Mouse (Mus musculus): ENCODE measurements around the gene Tbx10. TPM values are rescaled to one million over a fixed set of nuclear protein-coding genes. Genes with fewer than 3 reads are reported as not detected.
"Not testable (repeated sequence)": the region's sequence is repeated elsewhere in the genome, so short reads cannot be mapped to it uniquely, and the experiment has no call there.

Gene Tbx10
- polyA plus RNA-seq, 1 experiment from 2014 or later, result not detected

DNA sequence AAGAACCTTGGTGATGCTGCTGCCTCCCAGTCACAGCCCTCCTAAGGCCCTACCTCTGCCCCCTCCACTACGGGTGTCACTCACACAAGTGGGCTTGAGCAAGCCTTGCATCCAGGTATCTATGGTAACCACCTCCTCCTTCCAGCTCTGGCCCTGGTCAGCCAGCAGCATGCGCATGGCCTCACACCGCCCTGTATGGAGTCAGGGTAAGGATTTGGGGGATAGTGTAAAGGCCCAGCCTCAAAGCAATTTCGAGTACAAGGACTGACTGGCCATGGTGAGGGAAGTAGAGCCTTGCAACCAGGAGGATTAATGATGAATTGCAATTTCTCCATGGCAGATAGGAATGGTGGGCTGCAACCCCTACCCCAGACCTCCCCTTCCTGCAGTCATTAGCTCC, 48.9 kb downstream of the Tbx10 start:
- WGBS, result 84% methylated on average over 3 of the region's 4 CpGs
- not testable (repeated sequence) for H3K27me3 ChIP-seq (replicated peaks; ENCODE audit: control insufficient read depth, insufficient read depth, low read length); H3K36me3 ChIP-seq (ENCODE audit: control insufficient read depth, insufficient read depth); ATAC-seq; H3K9me3 ChIP-seq (ENCODE audit: control insufficient read depth, low read length); H3K4me2 ChIP-seq (ENCODE audit: low read length); H3K9ac ChIP-seq (replicated peaks; ENCODE audit: low read depth, low read length); H3K4me3 ChIP-seq (replicated peaks; ENCODE audit: low read length); H3K27ac ChIP-seq (ENCODE audit: low read length)
- peaks cover 17% of the 10 kb centered on the region for H3K4me1 ChIP-seq (replicated peaks; ENCODE audit: control insufficient read depth, insufficient read depth, low read length)

DNA sequence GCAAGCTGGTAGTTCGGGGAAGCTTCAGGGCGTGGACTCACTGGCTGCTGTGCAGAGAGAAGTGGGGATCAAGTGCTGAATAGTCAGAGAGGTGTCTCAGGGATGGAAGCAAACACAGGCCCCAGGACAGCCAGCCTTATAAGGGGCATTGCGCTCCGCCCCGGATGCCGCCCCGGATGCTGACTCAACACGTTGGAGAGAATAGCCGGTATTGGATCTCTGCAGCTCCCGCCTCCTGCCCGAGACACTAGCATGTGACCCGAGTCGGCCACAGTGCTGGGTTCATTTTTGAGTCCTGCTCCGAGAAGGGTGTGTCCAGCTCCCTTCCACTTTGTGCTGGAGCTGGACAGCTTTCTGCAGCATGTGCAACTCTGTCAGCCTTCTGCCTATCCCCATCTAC, 49.6 kb downstream of the Tbx10 start:
- WGBS, result 73% methylated on average over 14 of the region's 14 CpGs
- Histone ChIP-seq H3K9ac (replicated peaks; ENCODE audit: low read depth, low read length) (no peak overlapping the region), H3K36me3 (ENCODE audit: control insufficient read depth, insufficient read depth) (no peaks in the 10 kb centered on the region), H3K4me2 (ENCODE audit: low read length) (no peak overlapping the region), H3K4me1 (replicated peaks; ENCODE audit: control insufficient read depth, insufficient read depth, low read length) (peaks cover 14% of the 10 kb centered on the region), H3K9me3 (ENCODE audit: control insufficient read depth, low read length) (no peaks in the 10 kb centered on the region), H3K27ac (ENCODE audit: low read length) (no peak overlapping the region), H3K27me3 (replicated peaks; ENCODE audit: control insufficient read depth, insufficient read depth, low read length) (no peaks in the 10 kb centered on the region), H3K4me3 (replicated peaks; ENCODE audit: low read length) (no peak overlapping the region)
- no peak for ATAC-seq

DNA sequence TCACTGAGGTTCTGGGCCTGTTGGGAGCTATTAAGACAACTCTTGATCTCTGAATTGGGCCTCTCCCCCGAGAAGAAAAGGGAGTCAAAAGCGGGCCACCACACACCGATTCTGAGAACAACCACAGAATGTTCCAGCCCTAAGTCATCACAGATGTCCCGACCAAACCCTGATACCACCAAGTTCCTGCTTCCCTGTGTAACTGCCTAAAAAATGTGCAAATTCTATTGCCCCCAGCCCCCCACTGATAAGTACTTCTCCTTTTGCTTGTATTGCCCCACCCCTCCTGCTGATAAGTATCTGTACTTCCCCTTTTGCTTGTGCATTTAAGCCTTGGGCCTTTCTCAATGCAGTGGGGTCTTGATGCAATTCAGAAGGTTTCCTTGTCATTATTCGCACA, 51.6 kb downstream of the Tbx10 start:
- not testable (repeated sequence) for ATAC-seq; H3K36me3 ChIP-seq (ENCODE audit: control insufficient read depth, insufficient read depth); H3K27ac ChIP-seq (ENCODE audit: low read length); H3K4me2 ChIP-seq (ENCODE audit: low read length); H3K27me3 ChIP-seq (replicated peaks; ENCODE audit: control insufficient read depth, insufficient read depth, low read length); H3K4me1 ChIP-seq (replicated peaks; ENCODE audit: control insufficient read depth, insufficient read depth, low read length); H3K9me3 ChIP-seq (ENCODE audit: control insufficient read depth, low read length); H3K9ac ChIP-seq (replicated peaks; ENCODE audit: low read depth, low read length); H3K4me3 ChIP-seq (replicated peaks; ENCODE audit: low read length)
- WGBS, result 90% methylated on average over 5 of the region's 5 CpGs

DNA sequence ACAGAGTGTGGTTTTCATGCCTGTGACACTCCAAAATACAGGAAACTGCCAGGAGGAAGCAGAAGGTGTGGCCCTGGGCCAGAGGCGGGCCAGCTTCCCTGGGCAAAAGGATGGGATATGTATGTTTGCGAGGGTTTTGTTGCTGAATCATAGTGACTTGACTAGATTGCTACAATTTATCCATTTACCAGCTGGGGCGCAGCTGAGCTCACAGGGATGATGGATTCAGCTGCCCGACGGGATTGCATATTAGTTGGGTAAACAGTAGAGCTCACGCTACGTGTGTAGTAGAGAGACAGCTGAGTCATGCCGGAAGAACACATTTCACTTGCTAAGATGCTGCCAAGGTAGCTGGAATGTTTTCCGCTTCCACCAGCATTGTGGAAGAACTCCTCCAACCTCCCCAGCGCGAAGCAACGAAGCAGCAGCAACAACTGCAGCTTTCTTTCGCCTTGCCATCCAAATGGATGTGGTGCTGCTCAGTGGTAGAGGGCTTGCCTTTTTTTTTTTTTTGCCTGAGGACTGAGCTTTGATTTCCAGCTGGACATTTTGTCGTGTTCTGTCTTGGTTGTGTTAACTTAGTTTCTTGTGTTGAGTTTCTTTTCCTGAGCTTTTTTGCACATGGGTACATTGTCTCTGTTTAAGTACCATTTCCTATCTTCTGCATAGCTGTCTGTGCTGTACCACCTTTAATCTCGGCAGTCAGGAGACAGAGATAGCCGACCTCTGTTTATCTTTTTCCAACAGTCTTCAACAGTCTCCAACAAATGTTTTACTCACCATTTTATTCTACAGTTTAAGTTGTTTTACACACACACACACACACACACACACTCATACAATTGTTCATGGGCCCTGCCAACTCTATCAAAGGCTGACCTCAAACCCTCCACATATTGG, 53.7 kb downstream of the Tbx10 start, which contains the start of gene Gstp2:
TSS of gene Gstp2 (minus strand) at position 58 of the 900 bp plus-strand sequence.
- peak; percentile 50; the same call in 1 of the 2 replicates for ATAC-seq
- peak within 1 kb of the TSS; percentile 28 for H3K4me2 ChIP-seq (ENCODE audit: low read length)
- no peak within 1 kb of the TSS; the same call in 1 of the 2 replicates for H3K27ac ChIP-seq (ENCODE audit: low read length)
- 45% methylated on average over 16 of the region's 16 CpGs for WGBS
- H3K27me3 ChIP-seq (replicated peaks; ENCODE audit: control insufficient read depth, insufficient read depth, low read length), result no peaks in the 10 kb centered on the region
- H3K4me3 ChIP-seq (replicated peaks; ENCODE audit: low read length), result no peak within 1 kb of the TSS
- H3K9ac ChIP-seq (replicated peaks; ENCODE audit: low read depth, low read length), result no peak within 1 kb of the TSS
- H3K36me3 ChIP-seq (ENCODE audit: control insufficient read depth, insufficient read depth), result no peaks in the 10 kb centered on the region
- peaks cover 7% of the 10 kb centered on the region for H3K4me1 ChIP-seq (replicated peaks; ENCODE audit: control insufficient read depth, insufficient read depth, low read length)
- no peaks in the 10 kb centered on the region for H3K9me3 ChIP-seq (ENCODE audit: control insufficient read depth, low read length)

DNA sequence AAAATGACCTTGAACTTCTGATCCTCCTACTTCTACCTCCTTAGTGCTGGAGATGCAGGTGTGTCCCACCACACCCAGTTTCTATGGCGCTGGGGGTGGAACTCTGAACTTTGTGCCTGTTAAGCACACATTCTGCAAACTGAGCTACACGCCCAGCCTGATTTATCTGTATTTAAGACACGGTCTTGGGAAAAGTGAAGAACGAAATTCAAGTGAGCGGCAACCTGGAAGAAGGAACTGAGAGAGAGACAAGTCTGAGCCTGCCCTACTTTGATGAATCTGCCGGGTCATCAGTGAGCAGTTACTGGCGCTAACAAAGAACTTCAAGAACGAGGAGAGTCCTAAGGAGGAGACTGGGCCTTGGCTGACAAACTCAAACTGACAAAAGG, 54.3 kb downstream of the Tbx10 start:
- no peaks in the 10 kb centered on the region for H3K36me3 ChIP-seq (ENCODE audit: control insufficient read depth, insufficient read depth)

DNA sequence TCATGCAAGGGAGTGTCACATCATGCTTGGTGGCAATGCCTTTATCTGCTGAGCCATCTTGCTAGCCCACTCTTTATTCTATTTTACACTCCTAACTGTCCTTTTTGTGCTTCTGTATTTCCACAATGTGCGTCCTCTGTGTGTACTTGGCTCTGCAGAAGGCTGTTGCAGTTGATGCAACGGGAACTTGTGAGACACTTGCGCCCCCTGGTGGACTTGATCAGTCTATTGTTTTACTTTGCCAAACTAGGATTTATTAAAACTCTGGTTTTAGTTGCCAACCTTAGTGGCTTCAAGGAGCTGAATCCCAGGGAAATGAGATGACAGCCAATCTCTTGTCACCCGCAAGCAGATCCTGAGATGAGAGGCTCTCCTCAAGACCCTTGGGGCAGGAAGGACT, 55.3 kb downstream of the Tbx10 start:
- no peaks in the 10 kb centered on the region for H3K27me3 ChIP-seq (replicated peaks; ENCODE audit: control insufficient read depth, insufficient read depth, low read length)
- no peak for ATAC-seq
- H3K27ac ChIP-seq (ENCODE audit: low read length), result no peak overlapping the region
- no peaks in the 10 kb centered on the region for H3K9me3 ChIP-seq (ENCODE audit: control insufficient read depth, low read length)
- no peak overlapping the region for H3K4me3 ChIP-seq (replicated peaks; ENCODE audit: low read length)
- H3K9ac ChIP-seq (replicated peaks; ENCODE audit: low read depth, low read length), result no peak overlapping the region
- H3K4me1 ChIP-seq (replicated peaks; ENCODE audit: control insufficient read depth, insufficient read depth, low read length), result peaks cover 7% of the 10 kb centered on the region
- H3K36me3 ChIP-seq (ENCODE audit: control insufficient read depth, insufficient read depth), result no peaks in the 10 kb centered on the region
- H3K4me2 ChIP-seq (ENCODE audit: low read length), result no peak overlapping the region
- 9% methylated on average over 4 of the region's 4 CpGs for WGBS

More for the DNA sequence above, 54.3 kb downstream of the Tbx10 start:
- no peaks in the 10 kb centered on the region for H3K9me3 ChIP-seq (ENCODE audit: control insufficient read depth, low read length)
- no peak overlapping the region for H3K27ac ChIP-seq (ENCODE audit: low read length)
- peaks cover 7% of the 10 kb centered on the region for H3K4me1 ChIP-seq (replicated peaks; ENCODE audit: control insufficient read depth, insufficient read depth, low read length)
- H3K4me2 ChIP-seq (ENCODE audit: low read length), result no peak overlapping the region
- ATAC-seq, result no peak
- H3K9ac ChIP-seq (replicated peaks; ENCODE audit: low read depth, low read length), result no peak overlapping the region
- 84% methylated on average over 8 of the region's 8 CpGs for WGBS
- H3K4me3 ChIP-seq (replicated peaks; ENCODE audit: low read length), result no peak overlapping the region
- no peaks in the 10 kb centered on the region for H3K27me3 ChIP-seq (replicated peaks; ENCODE audit: control insufficient read depth, insufficient read depth, low read length)

DNA sequence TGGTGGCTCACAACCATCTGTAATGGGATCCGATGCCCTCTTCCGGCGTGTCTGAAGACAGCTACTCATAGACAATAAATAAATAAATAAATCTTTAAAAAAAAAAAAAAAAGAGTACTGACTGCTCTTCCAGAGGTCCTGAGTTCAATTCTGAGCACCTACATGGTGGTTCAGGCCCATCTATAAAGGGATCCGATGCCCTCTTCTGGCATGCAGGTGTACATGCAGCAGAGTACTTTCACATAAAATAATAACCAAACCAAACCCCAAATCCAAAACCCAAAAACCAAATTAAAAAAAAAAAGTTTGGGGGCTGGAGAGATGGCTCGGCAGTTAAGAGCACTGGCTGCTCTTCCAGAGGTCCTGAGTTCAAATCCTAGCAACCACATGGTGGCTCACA, 56.5 kb downstream of the Tbx10 start:
- not testable (repeated sequence) for H3K27me3 ChIP-seq (replicated peaks; ENCODE audit: control insufficient read depth, insufficient read depth, low read length); H3K9me3 ChIP-seq (ENCODE audit: control insufficient read depth, low read length); H3K4me1 ChIP-seq (replicated peaks; ENCODE audit: control insufficient read depth, insufficient read depth, low read length); H3K4me2 ChIP-seq (ENCODE audit: low read length); H3K27ac ChIP-seq (ENCODE audit: low read length); H3K4me3 ChIP-seq (replicated peaks; ENCODE audit: low read length); H3K36me3 ChIP-seq (ENCODE audit: control insufficient read depth, insufficient read depth); ATAC-seq; H3K9ac ChIP-seq (replicated peaks; ENCODE audit: low read depth, low read length)
- 88% methylated on average over 5 of the region's 5 CpGs for WGBS

Other genes with a start within 250 kb of the Tbx10 start
- 56.7 and 58.5 TPM in 2 replicates for gene Kmt5b, start 225.3 kb upstream of the Tbx10 start, polyA plus RNA-seq (2015; fragmentation: Nextera tagmentation; extraction: Ambion mirVana)
- 57.5 and 66.7 TPM in 2 replicates for gene Chka, start 141.0 kb upstream of the Tbx10 start, polyA plus RNA-seq (2015; fragmentation: Nextera tagmentation; extraction: Ambion mirVana)
- gene Tcirg1, start 85.6 kb upstream of the Tbx10 start, polyA plus RNA-seq (2015; fragmentation: Nextera tagmentation; extraction: Ambion mirVana), result 9.0 and 11.2 TPM in 2 replicates
- gene Ndufs8, start 80.0 kb upstream of the Tbx10 start, polyA plus RNA-seq (2015; fragmentation: Nextera tagmentation; extraction: Ambion mirVana), result 186 and 207 TPM in 2 replicates
- gene Aldh3b1, start 62.9 kb upstream of the Tbx10 start, polyA plus RNA-seq (2015; fragmentation: Nextera tagmentation; extraction: Ambion mirVana), result 1.2 and 1.4 TPM in 2 replicates
- gene Unc93b1, start 57.6 kb upstream of the Tbx10 start, polyA plus RNA-seq (2015; fragmentation: Nextera tagmentation; extraction: Ambion mirVana), result 7.7 TPM in 2 replicates
- not detected in 2 replicates for gene Aldh3b3, start 34.1 kb upstream of the Tbx10 start, polyA plus RNA-seq (2015; fragmentation: Nextera tagmentation; extraction: Ambion mirVana)
- gene Aldh3b2, start 20.4 kb upstream of the Tbx10 start, polyA plus RNA-seq (2015; fragmentation: Nextera tagmentation; extraction: Ambion mirVana), result 0.30 and 1.1 TPM in 2 replicates
- 1.5 and 1.7 TPM in 2 replicates for gene Acy3, start 6.2 kb upstream of the Tbx10 start, polyA plus RNA-seq (2015; fragmentation: Nextera tagmentation; extraction: Ambion mirVana)
- gene Nudt8, start 7.8 kb downstream of the Tbx10 start, polyA plus RNA-seq (2015; fragmentation: Nextera tagmentation; extraction: Ambion mirVana), result 34.0 and 42.1 TPM in 2 replicates
- 6.6 and 9.6 TPM in 2 replicates for gene Gm49405, start 7.9 kb downstream of the Tbx10 start, polyA plus RNA-seq (2015; fragmentation: Nextera tagmentation; extraction: Ambion mirVana)
- gene Doc2g, start 10.6 kb downstream of the Tbx10 start, polyA plus RNA-seq (2015; fragmentation: Nextera tagmentation; extraction: Ambion mirVana), result 8.8 and 13.2 TPM in 2 replicates
- gene Ndufv1, start 20.1 kb downstream of the Tbx10 start, polyA plus RNA-seq (2015; fragmentation: Nextera tagmentation; extraction: Ambion mirVana), result 221 and 239 TPM in 2 replicates
- 402 and 460 TPM in 2 replicates for gene Gstp1, start 45.2 kb downstream of the Tbx10 start, polyA plus RNA-seq (2015; fragmentation: Nextera tagmentation; extraction: Ambion mirVana)
- gene Gstp2, start 53.3 kb downstream of the Tbx10 start, polyA plus RNA-seq (2015; fragmentation: Nextera tagmentation; extraction: Ambion mirVana), result 1.1 and 4.1 TPM in 2 replicates
- not detected in 2 replicates for gene Gstp3, start 66.8 kb downstream of the Tbx10 start, polyA plus RNA-seq (2015; fragmentation: Nextera tagmentation; extraction: Ambion mirVana)
- gene Cabp2, start 88.8 kb downstream of the Tbx10 start, polyA plus RNA-seq (2015; fragmentation: Nextera tagmentation; extraction: Ambion mirVana), result not detected in 2 replicates
- gene Cdk2ap2, start 104.4 kb downstream of the Tbx10 start, polyA plus RNA-seq (2015; fragmentation: Nextera tagmentation; extraction: Ambion mirVana), result 76.6 and 80.3 TPM in 2 replicates
- 49.6 and 75.5 TPM in 2 replicates for gene Pitpnm1, start 107.2 kb downstream of the Tbx10 start, polyA plus RNA-seq (2015; fragmentation: Nextera tagmentation; extraction: Ambion mirVana)
- 91.4 and 91.6 TPM in 2 replicates for gene Aip, start 133.1 kb downstream of the Tbx10 start, polyA plus RNA-seq (2015; fragmentation: Nextera tagmentation; extraction: Ambion mirVana)
- not detected in 2 replicates for gene Gpr152, start 147.0 kb downstream of the Tbx10 start, polyA plus RNA-seq (2015; fragmentation: Nextera tagmentation; extraction: Ambion mirVana)
- 0.22 TPM in 1 of 2 replicates, not detected in the other for gene Cabp4, start 151.3 kb downstream of the Tbx10 start, polyA plus RNA-seq (2015; fragmentation: Nextera tagmentation; extraction: Ambion mirVana)
- gene Coro1b, start 155.9 kb downstream of the Tbx10 start, polyA plus RNA-seq (2015; fragmentation: Nextera tagmentation; extraction: Ambion mirVana), result 143 and 145 TPM in 2 replicates
- 0.39 TPM in 1 of 2 replicates, not detected in the other for gene Ptprcap, start 160.9 kb downstream of the Tbx10 start, polyA plus RNA-seq (2015; fragmentation: Nextera tagmentation; extraction: Ambion mirVana)
- 52.6 and 59.8 TPM in 2 replicates for gene Rps6kb2, start 170.6 kb downstream of the Tbx10 start, polyA plus RNA-seq (2015; fragmentation: Nextera tagmentation; extraction: Ambion mirVana)
- gene Carns1, start 182.7 kb downstream of the Tbx10 start, polyA plus RNA-seq (2015; fragmentation: Nextera tagmentation; extraction: Ambion mirVana), result 2.8 and 4.1 TPM in 2 replicates
- gene Tbc1d10c, start 198.5 kb downstream of the Tbx10 start, polyA plus RNA-seq (2015; fragmentation: Nextera tagmentation; extraction: Ambion mirVana), result 0.29 and 0.42 TPM in 2 replicates
- 551 and 574 TPM in 2 replicates for gene Ppp1ca, start 199.3 kb downstream of the Tbx10 start, polyA plus RNA-seq (2015; fragmentation: Nextera tagmentation; extraction: Ambion mirVana)
- gene Rad9a, start 208.9 kb downstream of the Tbx10 start, polyA plus RNA-seq (2015; fragmentation: Nextera tagmentation; extraction: Ambion mirVana), result 22.6 and 26.1 TPM in 2 replicates
- gene Clcf1, start 221.5 kb downstream of the Tbx10 start, polyA plus RNA-seq (2015; fragmentation: Nextera tagmentation; extraction: Ambion mirVana), result 0.40 and 0.49 TPM in 2 replicates
- gene AC109138.7, start 221.6 kb downstream of the Tbx10 start, polyA plus RNA-seq (2015; fragmentation: Nextera tagmentation; extraction: Ambion mirVana), result not detected in 2 replicates
- gene Pold4, start 239.1 kb downstream of the Tbx10 start, polyA plus RNA-seq (2015; fragmentation: Nextera tagmentation; extraction: Ambion mirVana), result 19.6 and 21.9 TPM in 2 replicates